Mouse (Mus musculus) kidney, postnatal 0 days (tissue): ENCODE data around the gene Scamp1. TPM values are rescaled to one million over a fixed set of nuclear protein-coding genes. Genes with fewer than 3 reads are reported as not detected.
A peak's percentile ranks its signal among the peaks of the same experiment; 100 is the strongest.

Source experiments
- ATAC-seq: fragments of 200-750 bp; cut with Nextera tagmentation; replicated peaks from 2 replicates; pipeline ENCODE4 v1.8.0; 2017; ENCODE audit warnings: low read depth, moderate number of reproducible peaks, moderate TSS enrichment, moderate library complexity; ENCODE audit not compliant: low FRiP score
- DNase-seq: peaks from one replicate; pipeline ENCODE4 v3.0.0-alpha.2; 2016; ENCODE audit warnings: low spot score
- H3K27ac ChIP-seq: fragments of 300-500 bp; sonication (generic); 2 replicates; pipeline ENCODE4 v1.5.1; 2014; ENCODE audit warnings: mild to moderate bottlenecking
- H3K27me3 ChIP-seq: fragments of 300-500 bp; sonication (generic); 2 replicates; pipeline ENCODE4 v1.6.1; 2014; ENCODE audit warnings: low read length, mixed read lengths; ENCODE audit not compliant: insufficient read depth
- H3K36me3 ChIP-seq: fragments of 300-500 bp; sonication (generic); 2 replicates; pipeline ENCODE4 v1.6.1; 2014; ENCODE audit warnings: low read length, mixed read lengths; ENCODE audit not compliant: insufficient read depth
- H3K4me1 ChIP-seq: fragments of 300-500 bp; sonication (generic); replicated peaks from 2 replicates; pipeline ENCODE4 v1.6.1; 2014; ENCODE audit warnings: antibody characterized with exemption, low read length, mixed read lengths; ENCODE audit not compliant: insufficient read depth
- H3K4me2 ChIP-seq: fragments of 300-500 bp; sonication (generic); 2 replicates; pipeline ENCODE4 v1.6.1; 2014; ENCODE audit warnings: mild to moderate bottlenecking, low read length, moderate library complexity, mixed read lengths
- H3K4me3 ChIP-seq: fragments of 300-500 bp; sonication (generic); replicated peaks from 2 replicates; pipeline ENCODE4 v1.5.1; 2014; ENCODE audit warnings: low read depth, low read length
- H3K9ac ChIP-seq: fragments of 300-500 bp; sonication (generic); 2 replicates; pipeline ENCODE4 v1.6.1; 2014; ENCODE audit warnings: low read depth, low read length
- H3K9me3 ChIP-seq: fragments of 300-500 bp; sonication (generic); replicated peaks from 2 replicates; pipeline ENCODE4 v1.6.1; 2016; ENCODE audit warnings: low read length, inconsistent platforms, mixed read lengths
- CTCF ChIP-seq: IDR thresholded peaks from 2 replicates; pipeline ENCODE4 v1.5.1; 2016; ENCODE audit warnings: antibody characterized with exemption, low read depth, mild to moderate bottlenecking, moderate library complexity
- WGBS: fragments of 180-500 bp; shearing (Covaris S2); extraction: QIAGEN DNeasy Blood & Tissue Kit; methylation state at CpG from one replicate; pipeline ENCODE4 v1.1.7; 2014; 5-methylcytosine and 5-hydroxymethylcytosine counted together
- polyA plus RNA-seq: library from polyadenylated mRNA; unstranded; fragments of >200 nt; fragmentation: Nextera tagmentation; extraction: Ambion mirVana; gene quantifications from 2 replicates; pipeline ENCODE4 v1.2.1, GENCODE M21; 2015

The Scamp1 gene
- polyA plus RNA-seq, 1 experiment from 2014 or later, result 27.2 TPM

GRCm38 (mm10) chr13:94224717-94225705, 60.6 kb downstream of the Scamp1 start:
- 94% methylated on average over 38 of the region's 38 CpGs for WGBS
- H3K4me3 ChIP-seq, result no peak overlapping the region
- H3K27ac ChIP-seq, result no peak overlapping the region
- H3K9ac ChIP-seq, result no peak overlapping the region
- no peak overlapping the region for H3K4me2 ChIP-seq
- no peaks in the 10 kb centered on the region for H3K9me3 ChIP-seq
- no peaks in the 10 kb centered on the region for H3K27me3 ChIP-seq
- ATAC-seq, result no peak
- H3K4me1 ChIP-seq, result no peaks in the 10 kb centered on the region
- DNase-seq, result no peak
- peaks cover 23% of the 10 kb centered on the region; the same call in 1 of the 2 replicates for H3K36me3 ChIP-seq
- no peak for TF ChIP-seq CTCF

- no peak overlapping the region for H3K9ac ChIP-seq
- no peak for TF ChIP-seq CTCF
- peaks cover 19% of the 10 kb centered on the region; the same call in 1 of the 2 replicates for H3K36me3 ChIP-seq
- WGBS, result 65% methylated on average over 14 of the region's 14 CpGs
- no peaks in the 10 kb centered on the region for H3K9me3 ChIP-seq
- no peak overlapping the region for H3K4me2 ChIP-seq
- no peaks in the 10 kb centered on the region for H3K4me1 ChIP-seq
- H3K27ac ChIP-seq, result no peak overlapping the region
- H3K27me3 ChIP-seq, result no peaks in the 10 kb centered on the region
- DNase-seq (no peak), ATAC-seq (no peak)
- H3K4me3 ChIP-seq, result no peak overlapping the region
Measured at GRCm38 (mm10) chr13:94223609-94224008, 62.0 kb downstream of the Scamp1 start.

GRCm38 (mm10) chr13:94212716-94213115, 72.9 kb downstream of the Scamp1 start:
- Histone ChIP-seq H3K36me3 (0 out of 2 replicates have a peak, but pooled peaks cover 9% of the 10 kb centered on the region), H3K9ac (no peak overlapping the region), H3K9me3 (no peaks in the 10 kb centered on the region), H3K4me3 (no peak overlapping the region), H3K27ac (no peak overlapping the region), H3K27me3 (no peaks in the 10 kb centered on the region), H3K4me1 (no peaks in the 10 kb centered on the region), H3K4me2 (no peak overlapping the region)
- ATAC-seq (no peak), DNase-seq (no peak)
- TF ChIP-seq CTCF, result peak; percentile 63
- WGBS, result 92% methylated on average over 2 of the region's 2 CpGs

- no peaks in the 10 kb centered on the region for H3K27me3 ChIP-seq
- H3K36me3 ChIP-seq, result 0 out of 2 replicates have a peak, but pooled peaks cover 9% of the 10 kb centered on the region
- TF ChIP-seq CTCF, result no peak
- 99% methylated on average over 2 of the region's 2 CpGs for WGBS
- ATAC-seq, result no peak
- no peak overlapping the region for H3K27ac ChIP-seq
- no peak overlapping the region for H3K9ac ChIP-seq
- H3K9me3 ChIP-seq, result no peaks in the 10 kb centered on the region
- DNase-seq, result no peak
- H3K4me2 ChIP-seq, result no peak overlapping the region
- no peaks in the 10 kb centered on the region for H3K4me1 ChIP-seq
- H3K4me3 ChIP-seq, result no peak overlapping the region
Measured at GRCm38 (mm10) chr13:94212179-94212578, 73.5 kb downstream of the Scamp1 start.

- WGBS, result 49% methylated on average over 6 of the region's 6 CpGs
- H3K4me3 ChIP-seq, result no peak overlapping the region
- DNase-seq (peak; percentile 15), ATAC-seq (no peak)
- 0 out of 2 replicates have a peak, but pooled peaks cover 12% of the 10 kb centered on the region for H3K36me3 ChIP-seq
- TF ChIP-seq CTCF, result no peak
- no peaks in the 10 kb centered on the region for H3K4me1 ChIP-seq
- no peak overlapping the region for H3K27ac ChIP-seq
- H3K4me2 ChIP-seq, result no peak overlapping the region
- H3K9ac ChIP-seq, result no peak overlapping the region
- no peaks in the 10 kb centered on the region for H3K9me3 ChIP-seq
- no peaks in the 10 kb centered on the region for H3K27me3 ChIP-seq
Measured at GRCm38 (mm10) chr13:94211236-94212119, 74.2 kb downstream of the Scamp1 start.

- Histone ChIP-seq H3K4me2 (no peak overlapping the region), H3K36me3 (peaks cover 16% of the 10 kb centered on the region), H3K4me3 (no peak overlapping the region), H3K27me3 (no peaks in the 10 kb centered on the region), H3K9me3 (no peaks in the 10 kb centered on the region), H3K27ac (no peak overlapping the region), H3K4me1 (no peaks in the 10 kb centered on the region), H3K9ac (no peak overlapping the region)
- peak; percentile 54 for TF ChIP-seq CTCF
- ATAC-seq (no peak), DNase-seq (no peak)
Measured at GRCm38 (mm10) chr13:94208892-94209291, 76.8 kb downstream of the Scamp1 start.
